Mouse (Mus musculus) inflammation-experienced regulatory T-cells, adult 6 months (primary cell): ENCODE data around the gene Gm14597. TPM values are rescaled to one million over a fixed set of nuclear protein-coding genes. Genes with fewer than 3 reads are reported as not detected.
A peak's percentile ranks its signal among the peaks of the same experiment; 100 is the strongest.
"Not testable (repeated sequence)": the region's sequence is repeated elsewhere in the genome, so short reads cannot be mapped to it uniquely, and the experiment has no call there.

ENCODE experiments used
- ATAC-seq: one replicate; pipeline ENCODE4 v1.8.0; 2017
- polyA plus RNA-seq, 3 experiments: library from polyadenylated mRNA; unstranded; fragments of 100-300 nt; shearing (Covaris generic); gene quantifications; one replicate each; pipeline ENCODE4 v1.2.1; 2017

The Gm14597 gene
- polyA plus RNA-seq = not detected

DNA sequence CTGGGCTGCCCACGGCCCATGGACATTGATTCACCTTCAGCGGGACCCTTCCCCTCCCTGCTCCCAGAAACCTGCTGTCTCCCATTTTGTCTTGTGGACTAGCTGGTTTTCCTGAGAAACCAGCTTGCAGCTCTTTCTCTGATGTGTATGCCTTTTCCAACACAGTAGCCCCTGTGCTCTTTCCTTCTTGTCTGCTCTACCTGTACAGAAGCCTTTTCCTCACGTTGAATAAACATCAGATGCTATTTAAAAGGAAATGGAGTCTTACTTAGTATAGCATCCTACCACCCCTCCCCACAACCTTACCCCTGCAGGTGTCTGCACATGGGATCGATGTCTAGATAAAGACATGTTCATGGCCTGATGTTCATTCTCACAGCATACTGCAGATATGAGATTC, at the start of gene Gm14597:
Gm14597 (minus strand) TSS at position 101 of the 400 bp plus-strand sequence.
- ATAC-seq = not testable (repeated sequence)

- peak; percentile 65 for ATAC-seq
Measured at GRCm38 (mm10) chrX:53652917-53653316, 44.1 kb upstream of the Gm14597 start.

- no peak for ATAC-seq
Measured at GRCm38 (mm10) chrX:53645885-53646284, 37.1 kb upstream of the Gm14597 start.

DNA sequence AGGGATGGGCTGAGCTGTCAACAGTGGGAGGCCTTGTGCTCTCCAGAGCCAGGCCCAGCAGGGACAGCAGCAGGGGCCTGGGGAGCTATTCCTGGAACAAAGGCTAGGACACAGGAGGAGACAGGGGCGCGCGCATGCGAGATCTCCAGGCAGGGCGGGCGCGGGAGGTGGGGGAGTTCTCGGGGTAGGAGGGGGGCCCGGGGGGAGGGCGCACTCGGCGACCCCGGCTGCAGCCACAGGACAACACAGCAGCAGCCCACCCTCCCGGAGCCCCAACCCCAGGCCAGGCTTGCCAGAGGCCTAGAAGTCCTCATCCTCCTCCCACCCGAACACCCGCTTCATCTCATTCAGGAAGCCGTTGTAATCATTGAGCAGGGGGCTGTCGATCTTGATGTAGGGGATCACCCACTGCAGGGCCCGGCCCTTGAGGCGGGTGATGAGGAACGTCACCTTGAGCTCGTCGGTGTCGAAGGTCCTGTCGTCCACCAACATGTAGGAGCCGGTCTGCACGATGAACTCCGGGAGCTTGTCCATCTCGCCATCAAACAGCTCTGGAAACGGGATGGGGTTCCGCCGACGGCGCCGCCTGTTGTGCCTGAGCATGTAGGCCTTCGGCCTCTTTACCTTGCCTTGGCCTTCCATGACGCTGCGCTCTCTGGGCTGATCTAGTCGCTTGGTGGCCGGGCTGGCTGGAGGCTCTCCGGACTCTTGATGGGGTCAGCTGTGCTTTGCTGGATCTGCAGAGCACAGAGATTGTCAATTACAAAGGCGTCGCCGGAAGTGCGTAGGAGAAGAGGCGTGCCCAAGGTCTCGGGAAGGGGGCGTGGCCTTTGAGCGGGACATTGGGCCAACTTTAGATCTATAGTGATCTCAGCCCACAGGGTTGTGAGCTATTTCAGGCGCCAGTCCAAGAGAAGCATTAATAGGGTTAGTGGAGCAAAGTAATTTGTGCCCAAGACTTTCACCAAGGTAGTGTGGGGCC, 34.5 kb upstream of the Gm14597 start, which contains the start of gene Rtl8a:
Rtl8a (minus strand) TSS at position 703 of the 982 bp plus-strand sequence.
- ATAC-seq = peak; percentile 98

DNA sequence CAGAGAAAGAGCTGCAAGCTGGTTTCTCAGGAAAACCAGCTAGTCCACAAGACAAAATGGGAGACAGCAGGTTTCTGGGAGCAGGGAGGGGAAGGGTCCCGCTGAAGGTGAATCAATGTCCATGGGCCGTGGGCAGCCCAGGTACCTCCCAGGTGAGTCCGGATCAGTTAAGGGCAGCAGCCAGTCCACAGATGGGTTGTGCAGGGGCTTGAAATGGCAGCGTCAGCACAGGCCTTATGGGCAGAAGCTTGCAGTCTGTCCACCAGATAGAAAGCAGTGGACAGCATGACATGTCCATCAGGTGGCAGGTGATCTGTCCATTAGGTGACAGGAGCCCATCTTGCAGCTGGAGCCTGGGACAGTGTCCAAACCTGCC, 33.8 kb upstream of the Gm14597 start:
- ATAC-seq = not testable (repeated sequence)

GRCm38 (mm10) chrX:53638107-53638506, 29.3 kb upstream of the Gm14597 start:
- ATAC-seq = not testable (repeated sequence)

- ATAC-seq = not testable (repeated sequence)
Measured at GRCm38 (mm10) chrX:53611395-53611794, 2.6 kb upstream of the Gm14597 start.

- ATAC-seq = peak; percentile 72
Measured at GRCm38 (mm10) chrX:53610571-53610970, 1.8 kb upstream of the Gm14597 start.

GRCm38 (mm10) chrX:53608122-53608813, 511 bp downstream of the Gm14597 start:
- ATAC-seq = peak; percentile 8

GRCm38 (mm10) chrX:53607242-53608121, 1.3 kb downstream of the Gm14597 start, which contains the start of gene Rtl8c:
Gene Rtl8c, plus strand, starts transcription at chrX:53608032.
- ATAC-seq = peak; percentile 86

- not testable (repeated sequence) for ATAC-seq
Measured at GRCm38 (mm10) chrX:53606176-53606575, 2.6 kb downstream of the Gm14597 start.

GRCm38 (mm10) chrX:53599993-53600392, 8.8 kb downstream of the Gm14597 start:
- ATAC-seq = peak; percentile 68

- ATAC-seq = not testable (repeated sequence)
Measured at GRCm38 (mm10) chrX:53583404-53583803, 25.4 kb downstream of the Gm14597 start.

GRCm38 (mm10) chrX:53581407-53581806, 27.4 kb downstream of the Gm14597 start:
- not testable (repeated sequence) for ATAC-seq

- no peak for ATAC-seq
Measured at GRCm38 (mm10) chrX:53579311-53579710, 29.5 kb downstream of the Gm14597 start.

Other genes with a start within 250 kb of the Gm14597 start
- gene Mospd1, start 238.5 kb downstream of the Gm14597 start, polyA plus RNA-seq = 10 to 100 TPM; 20.2 to 28.7 (median 21.0) TPM
- not detected for gene Etd, start 174.1 kb downstream of the Gm14597 start, polyA plus RNA-seq
- gene Rtl8c, start 947 bp downstream of the Gm14597 start, polyA plus RNA-seq = 10 to 100 TPM; 20.6 to 49.1 (median 33.3) TPM
- 10 to 100 TPM; 10.8 to 16.7 (median 12.2) TPM for gene Rtl8a, start 34.7 kb upstream of the Gm14597 start, polyA plus RNA-seq
- gene Rtl8b, start 61.4 kb upstream of the Gm14597 start, polyA plus RNA-seq = 10 to 100 TPM in 2 of 3 experiments, 1 to 10 TPM in 1; 9.5 to 10.3 (median 10.2) TPM
- gene 4930502E18Rik, start 115.8 kb upstream of the Gm14597 start, polyA plus RNA-seq = not detected
- gene 1700013H16Rik, start 148.9 kb upstream of the Gm14597 start, polyA plus RNA-seq = not detected
- gene Zfp36l3, start 167.4 kb upstream of the Gm14597 start, polyA plus RNA-seq = not detected
- gene Xlr, start 188.7 kb upstream of the Gm14597 start, polyA plus RNA-seq = 1 to 10 TPM in 1 of 3 experiments, under 1 TPM in 1, not detected in 1; 0.87 to 6.7 TPM